Mouse (Mus musculus) A20 (cell line): ENCODE measurements at regions not wholly inside any gene's neighbourhood (a gene's known extent, or its start where the extent isn't known, plus 50 kb on each side); places are given as distances from the start of the nearest gene placed in this dataset.
"Not testable (repeated sequence)": the region's sequence is repeated elsewhere in the genome, so short reads cannot be mapped to it uniquely, and the experiment has no call there.

Experiments used
- DNase-seq: peaks from one replicate; pipeline ENCODE4 v3.0.0-alpha.2; 2011; ENCODE audit warnings: low read depth, low spot score

DNA sequence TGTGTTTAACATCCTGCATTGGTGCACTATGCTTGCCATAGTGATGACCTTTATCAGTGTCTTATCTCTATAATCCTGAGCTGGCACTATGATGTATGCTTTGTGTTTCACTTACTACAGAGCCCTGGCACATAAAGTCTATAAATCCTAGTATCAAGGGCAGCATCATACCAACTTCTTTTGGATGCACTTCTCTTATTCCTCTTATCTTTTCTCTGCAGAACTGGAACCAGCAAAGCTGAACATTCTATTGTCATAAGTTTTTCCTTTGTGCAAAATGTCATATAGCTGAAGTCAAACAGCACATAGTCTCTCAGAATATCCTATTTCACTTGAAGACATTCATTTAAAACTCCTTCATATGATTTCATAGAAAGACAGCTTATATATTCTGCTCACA, 563.3 kb upstream of the Foxg1 start:
- no peak for DNase-seq

DNA sequence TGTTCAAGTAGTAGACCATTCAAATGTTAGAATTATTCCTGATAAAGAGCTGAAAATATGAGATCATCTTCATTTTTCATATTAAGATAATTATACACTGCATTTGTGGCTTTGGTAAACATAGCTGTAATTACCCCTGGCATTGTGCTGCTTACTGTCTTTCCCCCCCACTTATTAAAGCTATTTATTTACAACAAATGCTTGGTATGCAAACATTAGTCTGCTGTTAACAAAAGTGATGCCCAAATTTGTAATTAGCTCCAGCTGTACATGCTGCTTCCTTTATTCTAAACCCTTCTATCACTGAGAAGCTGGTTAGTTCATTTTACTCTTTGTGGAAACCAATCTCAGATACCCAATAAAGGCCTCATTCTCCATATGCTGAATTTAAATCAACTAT, 562.3 kb upstream of the Foxg1 start:
- no peak for DNase-seq

DNA sequence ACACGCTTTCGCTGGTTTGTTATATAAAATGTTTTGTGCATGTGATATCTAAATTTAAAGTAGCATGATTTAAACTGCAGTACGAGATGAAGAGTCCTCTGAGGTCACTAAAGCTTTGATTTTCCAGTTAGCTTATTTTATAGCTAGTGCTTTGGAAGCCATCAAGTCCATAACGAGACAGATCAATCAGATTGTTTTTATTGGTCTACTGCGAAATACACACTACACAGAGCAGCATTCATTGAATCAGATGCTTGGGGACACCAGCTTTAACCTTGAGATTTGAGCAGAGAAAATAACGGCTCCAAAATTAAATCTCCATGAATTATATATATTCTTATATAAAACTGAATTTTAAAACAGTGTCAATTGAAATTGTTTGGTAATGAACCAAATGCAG, 556.2 kb upstream of the Foxg1 start:
- DNase-seq, result no peak

DNA sequence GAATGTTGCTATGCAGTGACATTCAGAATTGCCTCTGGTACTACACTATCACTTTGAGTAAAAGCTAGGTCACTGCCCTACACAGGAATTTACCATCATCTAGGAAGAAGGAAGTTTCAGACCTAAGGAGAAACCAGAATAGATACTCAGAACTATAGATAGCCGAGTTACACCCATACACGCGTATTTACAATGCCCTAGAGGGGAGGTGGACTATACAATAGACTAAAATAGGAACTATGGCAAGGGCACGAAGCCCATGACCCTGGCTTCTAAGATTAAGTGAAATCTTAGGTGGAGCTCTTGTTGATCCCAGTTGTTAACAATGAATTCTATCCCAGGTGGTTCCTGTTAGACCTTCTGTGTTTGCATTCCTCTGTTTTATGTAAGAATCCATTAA, 529.1 kb upstream of the Foxg1 start:
- DNase-seq, result not testable (repeated sequence)

DNA sequence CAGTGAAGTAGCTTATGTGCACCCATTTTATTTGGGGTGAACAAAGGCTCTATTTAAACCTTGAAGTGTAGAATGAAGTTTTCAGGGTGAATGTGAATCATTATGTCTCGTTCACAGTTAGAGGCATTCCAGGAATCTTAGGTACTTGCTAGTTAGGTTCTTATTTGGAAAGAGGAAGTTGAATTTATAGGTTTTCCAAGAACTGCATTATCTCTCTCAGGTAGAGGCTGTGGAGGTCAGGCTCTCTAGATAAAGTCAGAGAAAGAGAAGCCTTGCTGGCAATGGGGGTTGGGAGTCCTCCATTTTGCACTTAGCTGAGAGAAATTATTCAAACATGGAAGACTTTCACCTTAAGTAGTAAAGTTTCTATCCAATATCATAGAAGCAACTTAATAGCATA, 528.4 kb upstream of the Foxg1 start:
- DNase-seq, result no peak

DNA sequence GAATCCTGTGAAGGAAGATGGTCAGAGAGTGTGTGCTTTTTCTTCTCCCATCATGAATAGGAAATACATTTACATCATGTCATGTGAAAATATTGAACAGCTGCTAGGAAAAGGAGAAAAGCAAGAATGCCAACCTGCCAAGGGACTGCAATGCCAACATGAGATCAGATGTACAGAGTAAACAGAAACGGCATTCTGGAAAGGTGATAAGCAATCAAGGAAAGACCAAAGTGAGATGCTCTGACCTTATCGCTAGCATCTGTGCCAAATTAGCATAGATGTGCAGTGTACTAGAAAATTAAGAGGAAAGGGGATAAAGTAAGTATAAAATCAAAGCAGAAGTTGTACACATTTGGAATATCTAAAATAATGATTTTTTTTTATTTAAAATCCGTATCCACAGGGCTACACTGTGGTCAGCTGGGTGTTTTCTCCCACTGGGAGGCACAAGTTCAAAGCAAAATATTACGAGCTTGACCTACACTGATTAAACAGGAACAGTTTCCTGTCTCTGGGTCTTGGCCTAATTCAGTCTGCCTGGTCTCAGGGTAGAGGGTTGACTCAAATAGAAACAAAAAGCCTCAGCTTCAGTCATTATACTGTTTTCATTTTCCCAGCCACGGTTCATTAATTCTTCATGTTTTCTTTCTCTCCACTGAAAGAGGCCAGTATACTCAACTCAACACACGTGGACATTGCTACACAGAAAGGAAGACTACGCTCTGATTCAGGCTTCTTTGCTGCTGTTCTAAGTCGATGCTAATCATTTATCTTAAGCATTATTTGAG, 504.0 kb upstream of the Foxg1 start:
- DNase-seq, result peak; percentile 70
